Mouse (Mus musculus) limb, embryonic 14.5 days (tissue): ENCODE results near the gene Tnp2. TPM values are rescaled to one million over a fixed set of nuclear protein-coding genes. Genes with fewer than 3 reads are reported as not detected.
A peak's percentile ranks its signal among the peaks of the same experiment; 100 is the strongest.

Experiments used
- ATAC-seq: fragments of 200-750 bp; cut with Nextera tagmentation; 2 replicates; pipeline ENCODE4 v1.8.0; 2017; ENCODE audit warnings: low read depth, moderate number of reproducible peaks, moderate TSS enrichment; ENCODE audit not compliant: low FRiP score
- DNase-seq: peaks from one replicate; pipeline ENCODE4 v3.0.0-alpha.2; 2015; ENCODE audit warnings: low spot score
- H3K27ac ChIP-seq: fragments of 300-500 bp; sonication (generic); replicated peaks from 2 replicates; pipeline ENCODE4 v1.5.1; 2014; ENCODE audit warnings: low read depth, mild to moderate bottlenecking, low read length, moderate library complexity, mixed read lengths
- H3K27me3 ChIP-seq: fragments of 300-500 bp; sonication (generic); 2 replicates; pipeline ENCODE4 v1.6.1; 2014; ENCODE audit warnings: low read length, mixed read lengths; ENCODE audit not compliant: control insufficient read depth, insufficient read depth
- H3K36me3 ChIP-seq: fragments of 300-500 bp; sonication (generic); 2 replicates; pipeline ENCODE4 v1.6.1; 2014; ENCODE audit warnings: mild to moderate bottlenecking, low read length, moderate library complexity, mixed read lengths; ENCODE audit not compliant: control insufficient read depth, insufficient read depth
- H3K4me1 ChIP-seq: fragments of 300-500 bp; sonication (generic); 2 replicates; pipeline ENCODE4 v1.6.1; 2014; ENCODE audit warnings: antibody characterized with exemption, low read length, mixed read lengths; ENCODE audit not compliant: control insufficient read depth, insufficient read depth
- H3K4me2 ChIP-seq: fragments of 300-500 bp; sonication (generic); replicated peaks from 2 replicates; pipeline ENCODE4 v1.6.1; 2014; ENCODE audit warnings: low read depth, mild to moderate bottlenecking, low read length, moderate library complexity; ENCODE audit not compliant: severe bottlenecking
- H3K4me3 ChIP-seq: fragments of 300-500 bp; sonication (generic); replicated peaks from 2 replicates; pipeline ENCODE4 v1.5.1; 2014; ENCODE audit warnings: low read length
- H3K9ac ChIP-seq: fragments of 300-500 bp; sonication (generic); 2 replicates; pipeline ENCODE4 v1.6.1; 2014; ENCODE audit warnings: mild to moderate bottlenecking, low read depth, low read length, moderate library complexity; ENCODE audit not compliant: severe bottlenecking
- H3K9me3 ChIP-seq: fragments of 300-500 bp; sonication (generic); 2 replicates; pipeline ENCODE4 v1.6.1; 2016; ENCODE audit warnings: low read length; ENCODE audit not compliant: control insufficient read depth
- POLR2A ChIP-seq: fragments of 200-500 bp; IDR thresholded peaks from 2 replicates; pipeline ENCODE4 v1.8.0; 2012; ENCODE audit warnings: inconsistent platforms, mild to moderate bottlenecking, moderate library complexity, borderline replicate concordance; ENCODE audit not compliant: insufficient read depth, insufficient read length; ENCODE audit errors: extremely low read depth
- WGBS: fragments of 180-500 bp; shearing (Covaris S2); extraction: QIAGEN DNeasy Blood & Tissue Kit; methylation state at CpG from one replicate; pipeline ENCODE4 v1.1.7; 2014; 5-methylcytosine and 5-hydroxymethylcytosine counted together
- polyA plus RNA-seq, 2 experiments: library from polyadenylated mRNA; depleted of rRNA in 1 of 2; stranded (reverse) in 1 of 2; unstranded in 1 of 2; fragments of >200 nt; fragmentation: Nextera tagmentation in 1 of 2; extraction: Ambion mirVana in 1 of 2; gene quantifications; 2 replicates each; pipeline versions ENCODE4 v1.2.1 to v1.2.3; 2012 to 2014

Tnp2 gene
- polyA plus RNA-seq, 2 experiments: not detected

DNA sequence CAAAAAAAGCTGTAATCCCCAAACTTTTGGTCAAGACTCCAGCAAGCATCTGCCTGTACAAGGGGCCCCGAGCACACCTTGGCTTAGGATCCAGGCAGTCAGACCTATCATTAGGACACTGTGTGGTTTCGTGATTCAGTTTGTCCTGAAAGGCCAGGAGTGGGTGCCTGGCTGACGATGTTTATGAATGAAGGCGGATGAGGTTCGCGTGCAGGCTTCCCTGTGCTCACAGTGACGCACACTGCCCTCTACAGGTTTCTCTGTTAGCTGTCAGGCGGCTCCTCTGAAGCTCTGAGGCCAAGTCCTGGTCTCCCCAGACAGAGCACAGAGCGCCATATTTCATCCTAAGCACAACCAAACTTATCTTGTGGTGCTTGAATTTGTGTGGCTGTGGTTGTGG lies 2.2 kb downstream of the Tnp2 start:
- no peaks in the 10 kb centered on the region for H3K9me3 ChIP-seq
- peak overlapping the region; percentile 96 for H3K27ac ChIP-seq
- WGBS: under 1% methylated on average over 9 of the region's 9 CpGs
- peaks cover 12% of the 10 kb centered on the region for H3K36me3 ChIP-seq
- H3K4me3 ChIP-seq: peak overlapping the region; percentile 84
- DNase-seq: peak; percentile 95
- H3K9ac ChIP-seq: peak overlapping the region; percentile 82
- TF ChIP-seq POLR2A: peak; percentile 25; the same call in 1 of the 2 replicates
- H3K4me2 ChIP-seq: peak overlapping the region; percentile 89
- peak; percentile 33 for ATAC-seq
- no peaks in the 10 kb centered on the region for H3K27me3 ChIP-seq
- peaks cover 29% of the 10 kb centered on the region for H3K4me1 ChIP-seq

DNA sequence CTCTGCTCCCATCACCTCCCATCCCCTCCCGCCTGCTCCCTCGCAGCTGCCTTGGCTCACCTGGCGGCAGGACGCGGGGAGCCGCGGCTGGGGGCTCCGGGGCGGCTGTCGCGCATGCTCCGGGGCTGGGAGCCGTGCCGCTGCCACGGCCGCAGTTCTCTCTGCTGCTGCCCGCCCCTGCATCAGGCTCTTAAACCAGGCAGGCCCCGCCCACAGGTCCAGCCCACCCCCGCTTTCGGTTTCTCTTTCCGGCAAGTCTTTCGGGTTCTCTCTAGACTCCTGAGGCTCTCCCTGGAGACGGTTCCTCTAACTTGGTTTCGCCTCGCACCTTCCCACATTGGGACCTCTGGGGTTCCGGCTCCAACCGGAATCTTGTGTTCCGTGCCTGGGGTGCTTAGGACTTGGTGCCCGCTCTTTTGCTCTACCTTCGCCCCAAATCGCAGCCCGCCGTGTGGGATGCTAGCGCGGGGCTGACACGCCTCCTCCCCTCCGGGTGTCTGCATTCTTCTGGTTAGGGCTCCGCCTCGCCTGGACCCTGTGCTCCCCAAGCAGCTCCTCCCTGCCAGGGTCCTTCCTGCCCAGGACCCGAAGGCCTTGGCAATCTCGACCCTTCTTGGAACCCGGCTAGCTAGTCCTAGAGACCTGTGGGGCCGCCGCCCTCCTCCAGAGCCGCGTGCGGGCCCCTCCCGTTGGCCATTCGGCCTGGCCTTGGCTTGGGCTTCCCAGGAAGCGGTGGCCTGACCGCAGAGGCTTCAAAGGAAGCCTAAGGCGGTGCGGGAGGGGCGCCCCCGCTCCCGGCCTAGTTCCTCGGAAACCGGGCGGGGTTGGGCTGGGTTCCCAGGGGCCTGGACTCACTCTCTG lies 2.9 kb downstream of the Tnp2 start, which contains the start of gene Socs1:
Socs1 (minus strand) TSS at position 166 of the 861 bp plus-strand sequence.
- peak; percentile 88 for ATAC-seq
- Histone ChIP-seq H3K4me3 (peak within 1 kb of the TSS; percentile 84), H3K36me3 (peaks cover 12% of the 10 kb centered on the region), H3K9ac (peak within 1 kb of the TSS; percentile 82), H3K4me1 (peaks cover 35% of the 10 kb centered on the region), H3K27ac (peak within 1 kb of the TSS; percentile 96), H3K27me3 (no peaks in the 10 kb centered on the region), H3K4me2 (peak within 1 kb of the TSS; percentile 89), H3K9me3 (no peaks in the 10 kb centered on the region)
- peak; percentile 64; the same call in 1 of the 2 replicates for TF ChIP-seq POLR2A
- under 1% methylated on average over 33 of the region's 59 CpGs for WGBS
- DNase-seq: peak; percentile 95

DNA sequence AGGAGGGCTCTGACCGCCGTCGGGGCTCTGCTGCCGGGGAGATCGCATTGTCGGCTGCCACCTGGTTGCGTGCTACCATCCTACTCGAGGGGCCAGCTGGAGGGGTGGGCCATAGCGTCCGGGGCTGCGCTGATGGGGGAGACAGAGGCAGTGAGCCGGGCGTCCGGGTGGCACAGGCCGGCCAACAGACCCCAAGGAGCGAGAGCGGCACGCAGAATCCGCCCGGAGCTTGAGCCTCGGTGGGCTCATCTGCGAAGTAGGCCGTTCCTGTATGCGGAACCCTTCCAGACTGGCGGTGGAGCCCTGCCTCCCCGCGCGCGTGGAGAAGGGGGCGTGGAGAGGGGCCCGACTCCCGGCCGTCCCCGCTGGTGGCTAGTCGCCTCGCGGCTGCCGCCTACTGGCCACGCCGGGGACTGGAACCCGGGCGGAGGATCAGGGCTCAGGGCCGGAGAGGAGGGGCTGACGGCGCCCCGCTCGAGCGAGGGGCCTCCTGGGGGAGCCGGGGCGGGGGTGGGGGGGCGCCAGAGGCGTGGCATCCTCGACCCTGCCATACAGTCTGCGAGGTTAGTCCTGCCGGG lies 3.6 kb downstream of the Tnp2 start:
- H3K9me3 ChIP-seq: no peaks in the 10 kb centered on the region
- ATAC-seq: peak; percentile 81

DNA sequence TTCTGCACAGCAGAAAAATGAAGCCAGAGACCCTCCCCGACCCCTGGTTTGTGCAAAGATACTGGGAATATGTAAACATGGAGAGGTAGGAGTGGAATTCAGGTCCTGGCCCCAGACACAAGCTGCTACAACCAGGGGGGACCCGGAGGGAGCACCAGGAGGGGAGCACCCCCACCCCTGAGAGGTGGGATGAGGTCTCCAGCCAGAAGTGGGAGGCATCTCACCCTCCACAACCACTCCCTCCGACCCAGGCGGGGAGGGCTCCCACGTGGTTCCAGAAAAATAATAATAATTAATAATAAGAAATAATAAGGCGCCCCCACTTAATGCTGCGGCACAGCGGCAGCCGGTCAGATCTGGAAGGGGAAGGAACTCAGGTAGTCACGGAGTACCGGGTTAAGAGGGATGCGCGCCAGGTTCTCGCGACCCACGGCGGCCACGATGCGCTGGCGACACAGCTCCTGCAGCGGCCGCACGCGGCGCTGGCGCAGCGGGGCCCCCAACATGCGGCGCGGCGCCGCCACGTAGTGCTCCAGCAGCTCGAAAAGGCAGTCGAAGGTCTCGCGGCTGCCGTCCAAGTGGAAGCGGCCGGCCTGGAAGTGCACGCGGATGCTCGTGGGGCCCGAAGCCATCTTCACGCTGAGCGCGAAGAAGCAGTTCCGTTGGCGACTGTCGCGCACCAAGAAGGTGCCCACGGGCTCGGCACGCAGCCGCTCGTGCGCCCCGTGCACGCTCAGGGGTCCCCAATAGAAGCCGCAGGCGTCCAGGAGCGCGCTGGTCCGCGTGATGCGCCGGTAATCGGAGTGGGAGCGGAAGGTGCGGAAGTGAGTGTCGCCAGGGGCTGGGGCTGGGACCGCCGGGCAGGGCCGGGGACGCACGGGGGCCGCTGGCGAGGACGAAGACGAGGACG lies 4.3 kb downstream of the Tnp2 start:
- Histone ChIP-seq H3K4me3 (peak overlapping the region; percentile 84), H3K9me3 (no peaks in the 10 kb centered on the region), H3K9ac (peak overlapping the region; percentile 82), H3K27me3 (no peaks in the 10 kb centered on the region), H3K4me2 (peak overlapping the region; percentile 89), H3K4me1 (peaks cover 39% of the 10 kb centered on the region), H3K27ac (peak overlapping the region; percentile 96), H3K36me3 (peaks cover 12% of the 10 kb centered on the region)
- DNase-seq (peak; percentile 40), ATAC-seq (no peak)
- no peak for TF ChIP-seq POLR2A
- 3% methylated on average over 71 of the region's 81 CpGs for WGBS

More for the DNA sequence above, 3.6 kb downstream of the Tnp2 start:
- Histone ChIP-seq H3K4me2 (peak overlapping the region; percentile 89), H3K27me3 (no peaks in the 10 kb centered on the region), H3K36me3 (peaks cover 12% of the 10 kb centered on the region), H3K4me3 (peak overlapping the region; percentile 84), H3K9ac (peak overlapping the region; percentile 82), H3K4me1 (peaks cover 39% of the 10 kb centered on the region), H3K27ac (peak overlapping the region; percentile 96)
- DNase-seq: peak; percentile 93
- TF ChIP-seq POLR2A: peak; percentile 81; the same call in 1 of the 2 replicates
- 0% methylated on average over 12 of the region's 55 CpGs for WGBS

DNA sequence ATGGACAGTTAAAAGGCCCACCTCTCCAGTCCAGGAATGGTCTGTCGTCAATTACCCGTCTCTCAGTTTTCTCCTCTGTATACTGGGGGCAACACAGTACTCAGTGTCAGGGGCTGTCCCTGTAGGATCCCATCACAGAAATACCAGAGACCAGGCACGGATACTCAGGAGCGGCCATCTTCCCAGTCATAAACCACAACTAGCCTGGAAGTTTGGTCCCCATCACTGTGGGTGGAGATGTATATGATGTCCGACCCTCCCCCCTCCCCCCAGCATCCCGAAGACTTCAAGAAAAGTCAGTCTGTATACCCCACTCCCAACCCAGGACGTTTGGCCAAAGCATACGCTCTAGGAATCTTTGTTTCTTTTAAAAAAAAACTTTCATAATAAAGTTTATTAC lies 5.0 kb downstream of the Tnp2 start:
- 47% methylated on average over 8 of the region's 8 CpGs for WGBS
- DNase-seq (no peak), ATAC-seq (no peak)
- Histone ChIP-seq H3K27me3 (no peaks in the 10 kb centered on the region), H3K9me3 (no peaks in the 10 kb centered on the region), H3K4me1 (peaks cover 39% of the 10 kb centered on the region), H3K4me3 (peak overlapping the region; percentile 84), H3K9ac (no peak overlapping the region; the same call in 1 of the 2 replicates), H3K27ac (no peak overlapping the region), H3K36me3 (peaks cover 12% of the 10 kb centered on the region), H3K4me2 (peak overlapping the region; percentile 89)
- no peak for TF ChIP-seq POLR2A
